Mouse (Mus musculus): ENCODE measurements around the gene Nme3. TPM values are rescaled to one million over a fixed set of nuclear protein-coding genes. Genes with fewer than 3 reads are reported as not detected.
A peak's percentile ranks its signal among the peaks of the same experiment; 100 is the strongest.
"Not testable (repeated sequence)": the region's sequence is repeated elsewhere in the genome, so short reads cannot be mapped to it uniquely, and the experiment has no call there.

The Nme3 gene
- polyA plus RNA-seq, 1 experiment from 2014 or later = 49.7 TPM

DNA sequence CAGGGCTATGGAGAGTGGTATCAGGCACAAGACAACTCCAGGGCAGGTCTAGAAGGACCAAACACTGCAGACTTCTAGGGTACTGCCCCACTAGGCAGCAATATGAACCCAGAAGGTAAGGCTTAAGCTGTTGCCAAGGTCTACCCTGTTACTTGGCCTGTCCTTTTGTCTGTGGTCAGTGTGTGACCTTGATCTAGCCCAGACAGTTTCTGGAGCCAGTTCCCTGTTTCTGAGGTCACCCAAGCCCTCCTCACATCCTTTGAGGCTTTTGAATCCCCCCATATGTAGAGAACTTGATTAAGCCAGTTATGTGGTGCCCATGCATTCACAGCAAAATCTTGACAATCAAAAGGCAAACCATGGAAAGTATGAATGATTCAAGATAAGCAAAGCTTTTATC lies 39.4 kb downstream of the Nme3 start:
- H3K4me3 ChIP-seq (ENCODE audit: low read depth, low read length) = peak overlapping the region; percentile 97
- H3K36me3 ChIP-seq (ENCODE audit: control insufficient read depth, insufficient read depth, low read length) = no peaks in the 10 kb centered on the region

DNA sequence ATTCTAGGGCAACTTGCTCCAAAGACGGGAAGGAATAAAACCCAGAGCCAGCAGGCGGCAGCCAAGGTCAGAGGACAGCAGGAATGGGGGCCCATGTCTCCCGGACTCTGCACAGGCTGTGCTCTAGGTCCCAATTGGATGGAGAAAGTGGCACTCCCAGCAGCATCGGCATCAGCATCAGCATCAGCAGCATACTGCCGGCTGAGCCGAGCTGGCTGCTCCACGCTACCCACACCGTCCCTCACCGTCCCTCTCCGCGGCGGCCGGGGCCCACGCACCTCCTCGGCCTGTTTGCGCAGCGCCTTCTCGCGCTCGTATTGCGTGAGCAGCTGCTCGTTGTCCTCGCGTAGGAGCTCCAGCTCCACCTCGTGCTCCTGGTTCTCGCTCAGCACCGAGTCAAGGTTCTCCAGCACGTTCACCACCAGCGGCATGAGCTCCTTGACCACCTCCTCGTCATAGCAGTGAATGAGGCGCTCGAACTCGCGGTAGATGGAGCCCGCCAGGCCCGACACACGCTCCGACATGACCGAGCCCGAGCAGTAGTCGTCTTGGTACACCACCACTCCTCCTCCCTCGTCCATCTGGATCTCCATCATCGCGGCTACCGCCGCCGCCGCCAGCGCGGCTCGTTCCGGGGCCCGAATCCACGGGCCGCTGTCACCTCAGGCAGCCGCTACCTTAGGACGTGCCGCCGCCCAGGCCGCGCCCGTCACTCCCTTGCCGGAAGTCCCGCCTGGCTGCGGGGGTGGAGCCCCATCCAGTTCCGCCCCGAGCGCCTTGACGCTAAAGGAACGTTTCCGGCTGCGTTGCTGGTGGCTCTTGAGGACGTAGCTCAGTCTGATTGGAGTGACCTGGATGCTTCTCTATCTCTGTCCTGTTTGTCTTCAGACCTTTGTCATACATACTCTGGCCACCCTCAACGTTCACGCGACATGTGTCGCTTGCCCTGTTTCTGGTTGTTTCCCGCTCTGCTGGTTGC lies 40.2 kb downstream of the Nme3 start, which contains the start of gene Mapk8ip3:
TSS of gene Mapk8ip3 (minus strand) at position 719 of the 979 bp plus-strand sequence.
- peak; percentile 98 for ATAC-seq (ENCODE audit: low FRiP score)
- H3K9me3 ChIP-seq (ENCODE audit: control insufficient read depth, low read length) = no peaks in the 10 kb centered on the region

More for the DNA sequence above, 39.4 kb downstream of the Nme3 start:
- no peak for DNase-seq (ENCODE audit: low spot score)
- no peaks in the 10 kb centered on the region for H3K9me3 ChIP-seq (ENCODE audit: control insufficient read depth, low read length)
- peak overlapping the region; percentile 58 for H3K4me2 ChIP-seq (replicated peaks; ENCODE audit: low read depth, low read length)
- H3K9ac ChIP-seq (ENCODE audit: low read depth, low read length) = peak overlapping the region; percentile 93
- H3K27ac ChIP-seq (ENCODE audit: low read depth, low read length) = no peak overlapping the region
- H3K27me3 ChIP-seq (ENCODE audit: control insufficient read depth, insufficient read depth, low read length) = no peaks in the 10 kb centered on the region
- no peak for ATAC-seq (ENCODE audit: low FRiP score)
- peaks cover 6% of the 10 kb centered on the region; the same call in 1 of the 2 replicates for H3K4me1 ChIP-seq (replicated peaks; ENCODE audit: control insufficient read depth, insufficient read depth, low read length)

DNA sequence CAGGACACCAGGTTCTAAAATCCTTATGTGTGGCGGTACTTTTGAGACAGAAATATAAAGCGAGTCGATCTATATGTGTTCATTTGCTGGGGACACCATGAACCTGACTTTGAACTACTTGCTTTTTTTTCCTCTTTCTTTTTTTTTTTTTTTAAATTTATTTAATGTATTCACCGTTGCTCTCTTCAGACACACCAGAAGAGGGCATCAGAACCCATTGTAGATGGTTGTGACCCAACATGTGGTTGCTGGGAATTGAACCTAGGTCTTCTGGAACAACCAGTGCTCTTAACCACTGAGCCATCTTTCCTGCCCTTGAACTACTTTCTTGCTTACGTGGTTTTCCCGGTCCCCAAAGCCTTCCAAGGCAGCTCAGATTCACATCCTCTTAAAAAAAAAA lies 41.0 kb downstream of the Nme3 start:
- H3K36me3 ChIP-seq (ENCODE audit: control insufficient read depth, insufficient read depth, low read length) = 0 out of 2 replicates have a peak, but pooled peaks cover 2% of the 10 kb centered on the region
- peak overlapping the region; percentile 97 for H3K4me3 ChIP-seq (ENCODE audit: low read depth, low read length)
- 52% methylated on average over 6 of the region's 6 CpGs for WGBS
- H3K27me3 ChIP-seq (ENCODE audit: control insufficient read depth, insufficient read depth, low read length) = no peaks in the 10 kb centered on the region
- H3K9me3 ChIP-seq (ENCODE audit: control insufficient read depth, low read length) = no peaks in the 10 kb centered on the region
- H3K4me2 ChIP-seq (replicated peaks; ENCODE audit: low read depth, low read length) = peak overlapping the region; percentile 58
- no peak for DNase-seq (ENCODE audit: low spot score)
- ATAC-seq (ENCODE audit: low FRiP score) = no peak
- H3K9ac ChIP-seq (ENCODE audit: low read depth, low read length) = peak overlapping the region; percentile 93
- H3K4me1 ChIP-seq (replicated peaks; ENCODE audit: control insufficient read depth, insufficient read depth, low read length) = peaks cover 6% of the 10 kb centered on the region; the same call in 1 of the 2 replicates
- H3K27ac ChIP-seq (ENCODE audit: low read depth, low read length) = peak overlapping the region; percentile 78

More for the DNA sequence above, 40.2 kb downstream of the Nme3 start, which contains the start of gene Mapk8ip3:
- peak within 1 kb of the TSS; percentile 97 for H3K4me3 ChIP-seq (ENCODE audit: low read depth, low read length)
- peak; percentile 95 for DNase-seq (ENCODE audit: low spot score)
- no peaks in the 10 kb centered on the region for H3K27me3 ChIP-seq (ENCODE audit: control insufficient read depth, insufficient read depth, low read length)
- peak within 1 kb of the TSS; percentile 58 for H3K4me2 ChIP-seq (replicated peaks; ENCODE audit: low read depth, low read length)
- peak within 1 kb of the TSS; percentile 93 for H3K9ac ChIP-seq (ENCODE audit: low read depth, low read length)
- H3K36me3 ChIP-seq (ENCODE audit: control insufficient read depth, insufficient read depth, low read length) = no peaks in the 10 kb centered on the region
- H3K4me1 ChIP-seq (replicated peaks; ENCODE audit: control insufficient read depth, insufficient read depth, low read length) = peaks cover 6% of the 10 kb centered on the region; the same call in 1 of the 2 replicates
- peak within 1 kb of the TSS; percentile 78 for H3K27ac ChIP-seq (ENCODE audit: low read depth, low read length)
- under 1% methylated on average over 76 of the region's 78 CpGs for WGBS

DNA sequence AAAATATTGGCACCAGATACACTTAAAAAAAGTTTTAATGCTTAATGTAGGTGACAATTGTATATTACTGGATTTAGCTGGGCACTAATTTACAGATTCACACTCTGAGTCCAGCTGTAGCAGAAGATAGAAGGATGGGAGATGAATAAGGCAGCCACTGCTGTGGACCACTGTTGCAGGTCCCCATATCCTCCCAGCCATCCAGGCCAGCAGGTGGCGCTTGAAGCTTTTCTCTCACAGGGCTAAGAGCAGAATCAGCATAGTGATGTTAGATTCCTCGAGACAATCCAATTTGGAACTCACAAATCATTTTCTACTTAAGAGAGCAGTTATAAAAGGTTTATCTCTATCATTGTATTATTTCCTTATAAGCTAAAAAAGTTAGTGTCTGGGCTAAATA lies 46.2 kb downstream of the Nme3 start:
- not testable (repeated sequence) for H3K9ac ChIP-seq (ENCODE audit: low read depth, low read length); H3K4me3 ChIP-seq (ENCODE audit: low read depth, low read length); ATAC-seq (ENCODE audit: low FRiP score); H3K4me1 ChIP-seq (replicated peaks; ENCODE audit: control insufficient read depth, insufficient read depth, low read length); H3K9me3 ChIP-seq (ENCODE audit: control insufficient read depth, low read length); H3K27me3 ChIP-seq (ENCODE audit: control insufficient read depth, insufficient read depth, low read length); H3K36me3 ChIP-seq (ENCODE audit: control insufficient read depth, insufficient read depth, low read length); H3K27ac ChIP-seq (ENCODE audit: low read depth, low read length); H3K4me2 ChIP-seq (replicated peaks; ENCODE audit: low read depth, low read length)
- WGBS = 28% methylated on average over 2 of the region's 2 CpGs
- peak; percentile 21 for DNase-seq (ENCODE audit: low spot score)

DNA sequence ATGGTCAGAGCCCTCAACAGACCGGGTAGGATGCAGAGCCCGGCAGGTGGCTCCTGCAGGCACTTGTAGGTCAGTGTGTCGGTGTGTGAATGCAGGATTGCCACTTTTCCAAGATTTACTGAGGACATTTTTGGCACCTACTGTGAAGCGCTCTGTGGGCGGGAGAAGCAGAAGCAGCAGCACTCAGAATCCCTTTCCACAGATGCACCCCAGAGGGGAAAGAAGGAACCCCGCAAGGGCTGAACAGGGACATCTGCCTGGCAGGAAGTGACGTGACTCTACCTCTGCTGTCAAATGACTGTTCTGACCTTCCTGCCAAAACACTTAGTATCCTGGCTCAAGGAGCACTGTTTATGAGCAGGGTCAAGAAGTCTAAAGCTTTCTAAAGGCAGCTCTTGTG lies 46.7 kb downstream of the Nme3 start:
- ATAC-seq (ENCODE audit: low FRiP score) (no peak), DNase-seq (ENCODE audit: low spot score) (no peak)
- Histone ChIP-seq H3K9ac (ENCODE audit: low read depth, low read length) (no peak overlapping the region), H3K4me1 (replicated peaks; ENCODE audit: control insufficient read depth, insufficient read depth, low read length) (no peaks in the 10 kb centered on the region), H3K4me2 (replicated peaks; ENCODE audit: low read depth, low read length) (no peak overlapping the region), H3K36me3 (ENCODE audit: control insufficient read depth, insufficient read depth, low read length) (peaks cover 5% of the 10 kb centered on the region; the same call in 1 of the 2 replicates), H3K9me3 (ENCODE audit: control insufficient read depth, low read length) (no peaks in the 10 kb centered on the region), H3K27ac (ENCODE audit: low read depth, low read length) (no peak overlapping the region), H3K27me3 (ENCODE audit: control insufficient read depth, insufficient read depth, low read length) (no peaks in the 10 kb centered on the region), H3K4me3 (ENCODE audit: low read depth, low read length) (no peak overlapping the region)
- 91% methylated on average over 7 of the region's 7 CpGs for WGBS

DNA sequence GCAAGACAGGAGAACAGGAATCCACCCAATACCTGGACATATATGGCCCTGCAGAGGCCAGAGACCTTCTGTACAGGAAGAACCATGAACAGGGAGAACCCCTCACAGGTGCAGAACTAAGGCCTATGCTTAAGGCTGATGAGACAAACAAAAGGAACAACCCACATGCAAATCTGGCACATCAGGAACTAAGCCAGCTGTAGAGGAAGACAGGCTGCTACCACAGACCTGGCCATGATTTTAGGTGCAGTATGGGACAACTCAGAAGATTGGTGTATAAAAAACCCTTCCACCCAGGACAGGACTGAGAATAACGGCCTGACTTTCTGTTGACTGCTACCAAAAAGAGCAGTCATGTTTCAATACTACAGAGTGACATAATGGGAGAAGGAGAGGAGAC lies 47.3 kb downstream of the Nme3 start:
- H3K9me3 ChIP-seq (ENCODE audit: control insufficient read depth, low read length); H3K4me3 ChIP-seq (ENCODE audit: low read depth, low read length); DNase-seq (ENCODE audit: low spot score); H3K27me3 ChIP-seq (ENCODE audit: control insufficient read depth, insufficient read depth, low read length); H3K36me3 ChIP-seq (ENCODE audit: control insufficient read depth, insufficient read depth, low read length); H3K4me2 ChIP-seq (replicated peaks; ENCODE audit: low read depth, low read length); H3K9ac ChIP-seq (ENCODE audit: low read depth, low read length); ATAC-seq (ENCODE audit: low FRiP score); H3K4me1 ChIP-seq (replicated peaks; ENCODE audit: control insufficient read depth, insufficient read depth, low read length); H3K27ac ChIP-seq (ENCODE audit: low read depth, low read length): not testable (repeated sequence)
- 84% methylated on average over 1 of the region's 1 CpGs for WGBS

Other genes with a start within 250 kb of the Nme3 start
- 36.0 and 36.3 TPM in 2 replicates for gene Slc9a3r2, start 246.2 kb upstream of the Nme3 start, polyA plus RNA-seq (2014; fragmentation: Nextera tagmentation; extraction: Ambion mirVana)
- not detected in 2 replicates for gene Npw, start 238.0 kb upstream of the Nme3 start, polyA plus RNA-seq (2014; fragmentation: Nextera tagmentation; extraction: Ambion mirVana)
- 24.7 and 24.8 TPM in 2 replicates for gene Zfp598, start 226.8 kb upstream of the Nme3 start, polyA plus RNA-seq (2014; fragmentation: Nextera tagmentation; extraction: Ambion mirVana)
- 11.9 and 12.1 TPM in 2 replicates for gene Syngr3, start 206.5 kb upstream of the Nme3 start, polyA plus RNA-seq (2014; fragmentation: Nextera tagmentation; extraction: Ambion mirVana)
- 44.3 and 47.5 TPM in 2 replicates for gene Gfer, start 200.3 kb upstream of the Nme3 start, polyA plus RNA-seq (2014; fragmentation: Nextera tagmentation; extraction: Ambion mirVana)
- 1.5 and 1.7 TPM in 2 replicates for gene Noxo1, start 200.3 kb upstream of the Nme3 start, polyA plus RNA-seq (2014; fragmentation: Nextera tagmentation; extraction: Ambion mirVana)
- gene Tbl3, start 188.8 kb upstream of the Nme3 start, polyA plus RNA-seq (2014; fragmentation: Nextera tagmentation; extraction: Ambion mirVana) = 83.7 and 101 TPM in 2 replicates
- not detected in 2 replicates for gene Rnf151, start 178.4 kb upstream of the Nme3 start, polyA plus RNA-seq (2014; fragmentation: Nextera tagmentation; extraction: Ambion mirVana)
- 1,264 and 1,299 TPM in 2 replicates for gene Rps2, start 178.4 kb upstream of the Nme3 start, polyA plus RNA-seq (2014; fragmentation: Nextera tagmentation; extraction: Ambion mirVana)
- gene Ndufb10, start 172.0 kb upstream of the Nme3 start, polyA plus RNA-seq (2014; fragmentation: Nextera tagmentation; extraction: Ambion mirVana) = 198 and 223 TPM in 2 replicates
- 0.11 TPM in 1 of 2 replicates, not detected in the other for gene Rpl3l, start 168.7 kb upstream of the Nme3 start, polyA plus RNA-seq (2014; fragmentation: Nextera tagmentation; extraction: Ambion mirVana)
- 21.1 and 22.8 TPM in 2 replicates for gene Msrb1, start 159.9 kb upstream of the Nme3 start, polyA plus RNA-seq (2014; fragmentation: Nextera tagmentation; extraction: Ambion mirVana)
- gene Hs3st6, start 143.5 kb upstream of the Nme3 start, polyA plus RNA-seq (2014; fragmentation: Nextera tagmentation; extraction: Ambion mirVana) = 1.5 and 2.3 TPM in 2 replicates
- not detected in 2 replicates for gene Meiob, start 92.2 kb upstream of the Nme3 start, polyA plus RNA-seq (2014; fragmentation: Nextera tagmentation; extraction: Ambion mirVana)
- gene Hagh, start 56.4 kb upstream of the Nme3 start, polyA plus RNA-seq (2014; fragmentation: Nextera tagmentation; extraction: Ambion mirVana) = 31.5 and 32.0 TPM in 2 replicates
- gene Fahd1, start 46.1 kb upstream of the Nme3 start, polyA plus RNA-seq (2014; fragmentation: Nextera tagmentation; extraction: Ambion mirVana) = 18.4 and 23.5 TPM in 2 replicates
- gene Igfals, start 30.5 kb upstream of the Nme3 start, polyA plus RNA-seq (2014; fragmentation: Nextera tagmentation; extraction: Ambion mirVana) = 0.12 and 0.40 TPM in 2 replicates
- gene Nubp2, start 10.2 kb upstream of the Nme3 start, polyA plus RNA-seq (2014; fragmentation: Nextera tagmentation; extraction: Ambion mirVana) = 77.6 and 84.2 TPM in 2 replicates
- gene Spsb3, start 9.9 kb upstream of the Nme3 start, polyA plus RNA-seq (2014; fragmentation: Nextera tagmentation; extraction: Ambion mirVana) = 43.4 and 46.5 TPM in 2 replicates
- gene Eme2, start 1.4 kb upstream of the Nme3 start, polyA plus RNA-seq (2014; fragmentation: Nextera tagmentation; extraction: Ambion mirVana) = 22.7 and 24.2 TPM in 2 replicates
- gene Mrps34, start 1.4 kb upstream of the Nme3 start, polyA plus RNA-seq (2014; fragmentation: Nextera tagmentation; extraction: Ambion mirVana) = 70.5 and 73.3 TPM in 2 replicates
- gene Mapk8ip3, start 40.5 kb downstream of the Nme3 start, polyA plus RNA-seq (2014; fragmentation: Nextera tagmentation; extraction: Ambion mirVana) = 39.1 and 50.9 TPM in 2 replicates
- gene Jpt2, start 64.2 kb downstream of the Nme3 start, polyA plus RNA-seq (2014; fragmentation: Nextera tagmentation; extraction: Ambion mirVana) = 214 and 237 TPM in 2 replicates
- 11.2 and 15.1 TPM in 2 replicates for gene Cramp1l, start 119.3 kb downstream of the Nme3 start, polyA plus RNA-seq (2014; fragmentation: Nextera tagmentation; extraction: Ambion mirVana)
- 15.9 and 17.5 TPM in 2 replicates for gene Ift140, start 119.6 kb downstream of the Nme3 start, polyA plus RNA-seq (2014; fragmentation: Nextera tagmentation; extraction: Ambion mirVana)
- 9.3 and 10.7 TPM in 2 replicates for gene Tmem204, start 187.1 kb downstream of the Nme3 start, polyA plus RNA-seq (2014; fragmentation: Nextera tagmentation; extraction: Ambion mirVana)
- 23.5 and 28.8 TPM in 2 replicates for gene Telo2, start 219.5 kb downstream of the Nme3 start, polyA plus RNA-seq (2014; fragmentation: Nextera tagmentation; extraction: Ambion mirVana)
- gene Ptx4, start 224.3 kb downstream of the Nme3 start, polyA plus RNA-seq (2014; fragmentation: Nextera tagmentation; extraction: Ambion mirVana) = not detected in 2 replicates
- 16.6 and 18.7 TPM in 2 replicates for gene Clcn7, start 236.9 kb downstream of the Nme3 start, polyA plus RNA-seq (2014; fragmentation: Nextera tagmentation; extraction: Ambion mirVana)